Mouse (Mus musculus) liver, postnatal 0 days (tissue): ENCODE measurements around the gene Stpg4. TPM values are rescaled to one million over a fixed set of nuclear protein-coding genes. Genes with fewer than 3 reads are reported as not detected.
A peak's percentile ranks its signal among the peaks of the same experiment; 100 is the strongest.

Experiments used
- ATAC-seq: fragments of 200-750 bp; cut with Nextera tagmentation; 2 replicates; pipeline ENCODE4 v1.8.0; 2017; ENCODE audit warnings: mild to moderate bottlenecking, moderate library complexity
- DNase-seq: peaks from one replicate; pipeline ENCODE4 v3.0.0-alpha.2; 2016
- H3K27ac ChIP-seq: fragments of 300-500 bp; sonication (generic); 2 replicates; pipeline ENCODE4 v1.5.1; 2014; ENCODE audit warnings: antibody characterized with exemption, moderate library complexity, mild to moderate bottlenecking, low read depth
- H3K27me3 ChIP-seq: fragments of 300-500 bp; sonication (generic); 2 replicates; pipeline ENCODE4 v1.6.1; 2014; ENCODE audit warnings: low read length, control low read depth, mixed read lengths; ENCODE audit not compliant: insufficient read depth
- H3K36me3 ChIP-seq: fragments of 300-500 bp; sonication (generic); replicated peaks from 2 replicates; pipeline ENCODE4 v1.6.1; 2014; ENCODE audit warnings: mild to moderate bottlenecking, control low read depth, low read length, moderate library complexity, mixed read lengths; ENCODE audit not compliant: insufficient read depth
- H3K4me1 ChIP-seq: fragments of 300-500 bp; sonication (generic); 2 replicates; pipeline ENCODE4 v1.6.1; 2014; ENCODE audit warnings: antibody characterized with exemption, mild to moderate bottlenecking, control low read depth; ENCODE audit not compliant: insufficient read depth
- H3K4me2 ChIP-seq: fragments of 300-500 bp; sonication (generic); 2 replicates; pipeline ENCODE4 v1.6.1; 2014; ENCODE audit warnings: low read depth, mild to moderate bottlenecking, low read length, moderate library complexity, mixed read lengths
- H3K4me3 ChIP-seq: fragments of 300-500 bp; sonication (generic); 2 replicates; pipeline ENCODE4 v1.5.1; 2014; ENCODE audit warnings: low read depth, low read length
- H3K9ac ChIP-seq: fragments of 300-500 bp; sonication (generic); replicated peaks from 2 replicates; pipeline ENCODE4 v1.6.1; 2014; ENCODE audit warnings: mild to moderate bottlenecking, moderate library complexity
- H3K9me3 ChIP-seq: fragments of 300-500 bp; sonication (generic); 2 replicates; pipeline ENCODE4 v1.6.1; 2016; ENCODE audit warnings: mild to moderate bottlenecking, control low read depth, low read length, mixed read lengths
- CTCF ChIP-seq: sonication (generic); IDR thresholded peaks from 2 replicates; pipeline ENCODE4 v1.5.1; 2016; ENCODE audit warnings: antibody characterized with exemption, low read depth
- EP300 ChIP-seq: IDR thresholded peaks from 2 replicates; pipeline ENCODE4 v1.6.1; 2016; ENCODE audit warnings: antibody characterized with exemption, low read depth, mild to moderate bottlenecking
- WGBS: fragments of 180-500 bp; shearing (Covaris S2); extraction: QIAGEN DNeasy Blood & Tissue Kit; methylation state at CpG from one replicate; pipeline ENCODE4 v1.1.7; 2014; ENCODE audit not compliant: insufficient replicate concordance; 5-methylcytosine and 5-hydroxymethylcytosine counted together
- polyA plus RNA-seq: library from polyadenylated mRNA; unstranded; fragments of >200 nt; fragmentation: Nextera tagmentation; extraction: Ambion mirVana; gene quantifications from 2 replicates; pipeline ENCODE4 v1.2.1, GENCODE M21; 2015

The Stpg4 gene
- polyA plus RNA-seq, 1 experiment from 2014 or later: not detected

- 77% methylated on average over 3 of the region's 3 CpGs for WGBS
- no peaks in the 10 kb centered on the region for H3K27me3 ChIP-seq
- H3K4me2 ChIP-seq: no peak overlapping the region
- peaks cover 25% of the 10 kb centered on the region for H3K36me3 ChIP-seq
- peaks cover 13% of the 10 kb centered on the region for H3K4me1 ChIP-seq
- no peak for ATAC-seq
- no peak overlapping the region for H3K4me3 ChIP-seq
- H3K9ac ChIP-seq: no peak overlapping the region
- no peak for DNase-seq
- no peak overlapping the region for H3K27ac ChIP-seq
- H3K9me3 ChIP-seq: no peaks in the 10 kb centered on the region
- TF ChIP-seq EP300 (no peak), CTCF (no peak)
Observed at GRCm38 (mm10) chr17:87361132-87361531, 66.4 kb downstream of the Stpg4 start.

GRCm38 (mm10) chr17:87357506-87357905 is 70.0 kb downstream of the Stpg4 start:
- H3K4me1 ChIP-seq: peaks cover 3% of the 10 kb centered on the region; the same call in 1 of the 2 replicates
- DNase-seq (no peak), ATAC-seq (no peak)
- H3K4me2 ChIP-seq: no peak overlapping the region
- H3K4me3 ChIP-seq: no peak overlapping the region
- WGBS: 79% methylated on average over 9 of the region's 9 CpGs
- H3K27me3 ChIP-seq: no peaks in the 10 kb centered on the region
- H3K36me3 ChIP-seq: peaks cover 22% of the 10 kb centered on the region
- TF ChIP-seq EP300 (no peak), CTCF (no peak)
- no peaks in the 10 kb centered on the region for H3K9me3 ChIP-seq
- H3K27ac ChIP-seq: no peak overlapping the region
- no peak overlapping the region for H3K9ac ChIP-seq

- no peak for ATAC-seq
- Histone ChIP-seq H3K9ac (no peak overlapping the region), H3K27ac (no peak overlapping the region), H3K4me1 (peaks cover 5% of the 10 kb centered on the region; the same call in 1 of the 2 replicates), H3K4me2 (no peak overlapping the region), H3K9me3 (no peaks in the 10 kb centered on the region), H3K27me3 (no peaks in the 10 kb centered on the region), H3K4me3 (no peak overlapping the region), H3K36me3 (peaks cover 12% of the 10 kb centered on the region)
- no peak for DNase-seq
- no peak for TF ChIP-seq CTCF
- TF ChIP-seq EP300: no peak
- 81% methylated on average over 5 of the region's 5 CpGs for WGBS
Observed at GRCm38 (mm10) chr17:87356261-87356660, 71.3 kb downstream of the Stpg4 start.

- H3K9ac ChIP-seq: no peak overlapping the region
- H3K27me3 ChIP-seq: no peaks in the 10 kb centered on the region
- DNase-seq (no peak), ATAC-seq (no peak)
- H3K4me2 ChIP-seq: no peak overlapping the region
- H3K36me3 ChIP-seq: peaks cover 9% of the 10 kb centered on the region; the same call in 1 of the 2 replicates
- H3K4me1 ChIP-seq: peaks cover 11% of the 10 kb centered on the region; the same call in 1 of the 2 replicates
- H3K27ac ChIP-seq: no peak overlapping the region
- no peak for TF ChIP-seq CTCF
- no peak for TF ChIP-seq EP300
- no peak overlapping the region for H3K4me3 ChIP-seq
- no peaks in the 10 kb centered on the region for H3K9me3 ChIP-seq
- WGBS: 61% methylated on average over 8 of the region's 8 CpGs
Observed at GRCm38 (mm10) chr17:87355456-87355855, 72.1 kb downstream of the Stpg4 start.

- 86% methylated on average over 8 of the region's 8 CpGs for WGBS
- peaks cover 6% of the 10 kb centered on the region; the same call in 1 of the 2 replicates for H3K36me3 ChIP-seq
- DNase-seq: no peak
Observed at GRCm38 (mm10) chr17:87353745-87354320, 73.7 kb downstream of the Stpg4 start.

GRCm38 (mm10) chr17:87352898-87353225 is 74.7 kb downstream of the Stpg4 start:
- Histone ChIP-seq H3K27me3 (no peaks in the 10 kb centered on the region), H3K4me3 (no peak overlapping the region), H3K27ac (no peak overlapping the region), H3K4me1 (peaks cover 11% of the 10 kb centered on the region; the same call in 1 of the 2 replicates), H3K36me3 (peaks cover 12% of the 10 kb centered on the region; the same call in 1 of the 2 replicates), H3K9me3 (no peaks in the 10 kb centered on the region), H3K9ac (no peak overlapping the region), H3K4me2 (0 out of 2 replicates have a peak overlapping the region, but pooled peaks have one; percentile 2)
- 77% methylated on average over 1 of the region's 1 CpGs for WGBS
- TF ChIP-seq EP300: no peak
- TF ChIP-seq CTCF: no peak
- ATAC-seq: peak; percentile 58
- DNase-seq: peak; percentile 27

More at GRCm38 (mm10) chr17:87353745-87354320, 73.7 kb downstream of the Stpg4 start:
- Histone ChIP-seq H3K4me3 (no peak overlapping the region), H3K27ac (no peak overlapping the region), H3K4me2 (no peak overlapping the region), H3K27me3 (no peaks in the 10 kb centered on the region), H3K9me3 (no peaks in the 10 kb centered on the region), H3K4me1 (peaks cover 11% of the 10 kb centered on the region; the same call in 1 of the 2 replicates), H3K9ac (no peak overlapping the region)
- ATAC-seq: no peak
- TF ChIP-seq EP300: no peak
